Mouse (Mus musculus) left cerebral cortex, postnatal 14 days (tissue): ENCODE results near the gene Fam13c. TPM values are rescaled to one million over a fixed set of nuclear protein-coding genes. Genes with fewer than 3 reads are reported as not detected.

Experiments used
- DNase-seq, 2 experiments: peaks; one replicate each; pipeline ENCODE4 v3.0.0; 2021 to 2022; ENCODE audit warnings: low spot score in 2 of 2, mixed read lengths in 1 of 2
- intact Hi-C: fragments of 180-260 bp; cut with DNase I; formaldehyde crosslinking; loops from one replicate; pipeline ENCODE4 v1.15.1; 2025
- total RNA-seq, 2 experiments: library from RNA; stranded (reverse); gene quantifications; 2 replicates each; pipeline ENCODE4 v1.2.3; 2021

Fam13c gene
- total RNA-seq, 2 experiments from 2014 or later, result 46.9 to 50.9 TPM

GRCm38 (mm10) chr10:70506499-70507168, 66.4 kb downstream of the Fam13c start:
- DNase-seq, result no peak
- intact Hi-C loops, result no loop called here

- no peak for DNase-seq
- intact Hi-C loops, result no loop called here
These were observed 67.6 kb downstream of the Fam13c start for GRCm38 (mm10) chr10:70507880-70508279.

GRCm38 (mm10) chr10:70514848-70515247, 74.6 kb downstream of the Fam13c start:
- intact Hi-C loops, result no loop called here
- peak; percentile 32 to 59 for DNase-seq

GRCm38 (mm10) chr10:70516661-70517060, 76.4 kb downstream of the Fam13c start:
- no peak for DNase-seq
- intact Hi-C loops, result no loop called here

- intact Hi-C loops, result loop anchor here (5.0 kb wide), 1 partner anchor 77 kb away; the partner anchor contains the start of gene Fam13c
- DNase-seq, result no peak
These were observed 79.4 kb downstream of the Fam13c start for GRCm38 (mm10) chr10:70519640-70520099.

- peak; percentile 58 to 73 for DNase-seq
- intact Hi-C loops, result loop anchor here (5.0 kb wide), 1 partner anchor 78 kb away; the partner anchor contains the start of gene Fam13c
These were observed 80.2 kb downstream of the Fam13c start for GRCm38 (mm10) chr10:70520143-70521131.

GRCm38 (mm10) chr10:70521379-70521778, 81.1 kb downstream of the Fam13c start:
- peak in 1 of 2 experiments; percentile 14 for DNase-seq

GRCm38 (mm10) chr10:70530185-70530823, 90.0 kb downstream of the Fam13c start:
- intact Hi-C loops, result loop anchor here (5.0 to 10.0 kb wide), 2 partner anchors 73 to 156 kb away; no protein-coding TSS in a partner anchor
- peak; percentile 31 to 32 for DNase-seq

More at GRCm38 (mm10) chr10:70521379-70521778, 81.1 kb downstream of the Fam13c start:
- intact Hi-C loops, result loop anchor here (5.0 kb wide), 1 partner anchor 79 kb away; the partner anchor contains the start of gene Fam13c

GRCm38 (mm10) chr10:70532249-70532648, 92.0 kb downstream of the Fam13c start:
- intact Hi-C loops, result loop anchor here (5.0 to 10.0 kb wide), 2 partner anchors 75 to 157 kb away; no protein-coding TSS in a partner anchor
- DNase-seq, result no peak

GRCm38 (mm10) chr10:70533301-70533781, 93.1 kb downstream of the Fam13c start:
- DNase-seq, result peak in 1 of 2 experiments; percentile 31
- intact Hi-C loops, result loop anchor here (5.0 to 10.0 kb wide), 2 partner anchors 76 to 159 kb away; no protein-coding TSS in a partner anchor

- intact Hi-C loops, result loop anchor here (5.0 to 10.0 kb wide), 2 partner anchors 77 to 159 kb away; no protein-coding TSS in a partner anchor
- no peak for DNase-seq
These were observed 93.7 kb downstream of the Fam13c start for GRCm38 (mm10) chr10:70533986-70534385.

- no peak for DNase-seq
- intact Hi-C loops, result loop anchor here (5.0 to 10.0 kb wide), 2 partner anchors 77 to 160 kb away; no protein-coding TSS in a partner anchor
These were observed 94.3 kb downstream of the Fam13c start for GRCm38 (mm10) chr10:70534571-70534970.

GRCm38 (mm10) chr10:70535401-70535800, 95.1 kb downstream of the Fam13c start:
- intact Hi-C loops, result loop anchor here (10.0 kb wide), 1 partner anchor 161 kb away; no protein-coding TSS in a partner anchor
- no peak for DNase-seq

GRCm38 (mm10) chr10:70537694-70538093, 97.4 kb downstream of the Fam13c start:
- intact Hi-C loops, result loop anchor here (10.0 kb wide), 1 partner anchor 163 kb away; no protein-coding TSS in a partner anchor
- no peak for DNase-seq

GRCm38 (mm10) chr10:70539251-70539650, 99.0 kb downstream of the Fam13c start:
- DNase-seq, result no peak
- intact Hi-C loops, result loop anchor here (10.0 kb wide), 1 partner anchor 164 kb away; no protein-coding TSS in a partner anchor

- peak in 1 of 2 experiments; percentile 47 for DNase-seq
- intact Hi-C loops, result loop anchor here (5.0 kb wide), 1 partner anchor 223 kb away; no protein-coding TSS in a partner anchor
These were observed 100.3 kb downstream of the Fam13c start for GRCm38 (mm10) chr10:70540456-70541195.

- intact Hi-C loops, result loop anchor here (5.0 kb wide), 1 partner anchor 226 kb away; no protein-coding TSS in a partner anchor
- DNase-seq, result no peak
These were observed 102.6 kb downstream of the Fam13c start for GRCm38 (mm10) chr10:70542857-70543256.

GRCm38 (mm10) chr10:70552531-70552930, 112.2 kb downstream of the Fam13c start:
- intact Hi-C loops, result loop anchor here (10.0 kb wide), 1 partner anchor 412 kb away; no protein-coding TSS in a partner anchor

More at GRCm38 (mm10) chr10:70552531-70552930, 112.2 kb downstream of the Fam13c start:
- no peak for DNase-seq
